Mouse (Mus musculus) olfactory bulb, adult 2 months (tissue): ENCODE measurements around the gene Gtf3a. TPM values are rescaled to one million over a fixed set of nuclear protein-coding genes. Genes with fewer than 3 reads are reported as not detected.

Experiments
- H3K27ac ChIP-seq: fragments of 200-500 bp; 2 replicates; pipeline ENCODE4 v1.5.1; 2012; ENCODE audit warnings: low read depth, low read length; ENCODE audit not compliant: insufficient read depth
- H3K4me1 ChIP-seq: fragments of 200-500 bp; 2 replicates; pipeline ENCODE4 v1.6.1; 2012; ENCODE audit warnings: low read length; ENCODE audit not compliant: control insufficient read depth, insufficient read depth
- H3K4me3 ChIP-seq: fragments of 200-500 bp; 2 replicates; pipeline ENCODE4 v1.5.1; 2012; ENCODE audit warnings: mild to moderate bottlenecking, low read depth, low read length, moderate library complexity; ENCODE audit not compliant: insufficient read depth
- CTCF ChIP-seq: fragments of 200-500 bp; IDR thresholded peaks from 2 replicates; pipeline ENCODE4 v1.5.1; 2012; ENCODE audit warnings: low read depth, mild to moderate bottlenecking, low read length, moderate library complexity; ENCODE audit not compliant: insufficient read depth
- POLR2A ChIP-seq: fragments of 200-500 bp; IDR thresholded peaks from 2 replicates; pipeline ENCODE4 v1.6.1; 2012; ENCODE audit warnings: mild to moderate bottlenecking, low read depth, low read length, moderate library complexity; ENCODE audit not compliant: insufficient read depth
- WGBS: fragments of 180-500 bp; shearing (Covaris S2); methylation state at CpG from one replicate; pipeline ENCODE4 v1.1.7; 2018; 5-methylcytosine and 5-hydroxymethylcytosine counted together
- polyA plus RNA-seq: library from polyadenylated mRNA; stranded (reverse); fragments of >200 nt; gene quantifications from 2 replicates; pipeline ENCODE4 v1.2.4, GENCODE M21; 2012; ENCODE audit warnings: low replicate concordance; ENCODE audit not compliant: missing spikeins, insufficient read depth, insufficient read length

Gene Gtf3a
- polyA plus RNA-seq, 1 experiment = not detected

- no peak for TF ChIP-seq CTCF
These were observed 23.5 kb downstream of the Gtf3a start for GRCm38 (mm10) chr5:146971776-146972561.

DNA sequence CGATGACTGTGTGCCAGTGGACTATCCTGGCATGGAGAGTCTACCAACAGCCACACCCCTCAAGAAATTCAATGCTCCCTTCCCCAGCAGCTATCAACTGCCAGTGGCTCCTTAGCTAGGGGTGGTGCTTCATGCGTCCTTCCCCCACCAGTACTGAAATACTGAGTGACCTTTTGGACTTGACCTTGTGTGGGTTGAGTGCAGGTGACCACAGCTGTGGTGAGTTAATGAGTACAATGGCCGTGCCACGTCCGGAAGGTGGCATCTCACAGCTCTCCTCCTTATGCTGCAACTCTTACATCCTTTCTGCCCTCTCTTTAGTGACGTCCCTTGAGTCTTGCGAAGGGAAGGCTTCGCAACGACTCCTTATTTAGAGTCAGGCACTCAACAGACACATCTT lies 24.9 kb downstream of the Gtf3a start:
- TF ChIP-seq CTCF (no peak), POLR2A (no peak)
- H3K4me1 ChIP-seq = peaks cover 32% of the 10 kb centered on the region
- no peak overlapping the region for H3K4me3 ChIP-seq
- peak overlapping the region; percentile 92 for H3K27ac ChIP-seq
- 83% methylated on average over 9 of the region's 9 CpGs for WGBS

More at GRCm38 (mm10) chr5:146971776-146972561, 23.5 kb downstream of the Gtf3a start:
- H3K4me1 ChIP-seq = peaks cover 30% of the 10 kb centered on the region
- WGBS = 68% methylated on average over 10 of the region's 10 CpGs
- H3K4me3 ChIP-seq = no peak overlapping the region
- H3K27ac ChIP-seq = no peak overlapping the region

DNA sequence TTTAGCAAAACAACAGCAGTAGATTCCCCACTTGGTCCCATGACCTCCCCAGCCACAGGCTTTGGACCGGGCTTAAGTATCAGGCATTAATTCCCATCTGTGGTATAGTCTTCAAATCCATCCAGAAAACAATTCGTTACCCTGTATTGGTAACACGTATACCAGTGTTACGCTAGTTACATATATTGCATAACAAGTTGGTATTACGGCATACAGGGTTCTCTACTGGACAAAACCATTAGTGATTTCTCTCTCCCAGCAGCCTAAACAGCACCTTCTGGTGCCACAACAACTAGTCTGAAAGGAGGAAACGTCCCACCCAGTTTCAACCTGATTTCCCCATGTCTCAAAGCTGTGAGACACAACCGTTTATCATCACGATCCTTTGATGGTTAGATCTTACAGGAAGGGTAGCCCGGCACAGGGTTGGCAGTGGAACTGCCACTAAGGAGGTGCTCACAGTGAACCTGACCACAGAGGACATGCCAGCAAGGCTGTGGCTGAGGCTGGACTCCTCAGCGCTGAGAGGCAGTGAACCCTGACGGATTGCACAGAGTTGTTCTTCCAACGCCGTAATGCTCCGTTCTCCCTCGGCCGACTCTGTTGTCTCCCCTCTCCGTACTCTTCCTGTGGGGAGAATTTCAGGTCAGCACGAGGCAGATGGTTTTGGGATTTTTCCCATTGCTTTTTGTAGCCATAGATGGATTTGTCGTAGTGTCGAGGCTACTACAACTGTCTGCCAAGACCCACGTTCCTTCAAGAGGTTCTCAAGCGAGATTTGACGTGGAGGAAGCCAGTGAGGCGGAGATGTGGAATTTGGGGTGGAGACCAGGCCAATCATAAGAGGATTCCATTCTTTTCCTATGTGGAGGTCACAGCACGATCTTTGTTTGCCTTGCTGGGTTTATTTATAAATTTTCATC lies 25.7 kb downstream of the Gtf3a start:
- 40% methylated on average over 25 of the region's 25 CpGs for WGBS
- H3K27ac ChIP-seq = peak overlapping the region; percentile 92
- no peak overlapping the region for H3K4me3 ChIP-seq
- H3K4me1 ChIP-seq = peaks cover 28% of the 10 kb centered on the region
- TF ChIP-seq CTCF (no peak), POLR2A (no peak)

DNA sequence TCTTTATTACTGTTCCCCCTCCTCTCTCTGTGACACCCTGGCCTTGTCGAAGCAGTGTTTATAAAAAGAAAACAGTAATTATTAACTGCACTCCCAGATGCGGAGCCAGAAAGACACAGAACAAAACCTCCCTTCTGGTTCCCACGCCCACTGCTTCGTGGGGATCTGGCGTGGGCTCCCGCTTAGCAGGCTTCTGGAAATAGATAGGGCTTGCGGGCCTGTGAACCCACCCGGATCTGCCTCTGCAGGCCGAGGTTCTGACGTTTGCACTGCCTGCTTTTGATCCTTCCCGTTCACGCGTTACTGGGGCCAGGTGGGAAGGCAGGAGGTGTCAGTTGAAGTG lies 26.3 kb downstream of the Gtf3a start:
- Histone ChIP-seq H3K27ac (peak overlapping the region; percentile 92), H3K4me1 (peaks cover 27% of the 10 kb centered on the region), H3K4me3 (no peak overlapping the region)
- TF ChIP-seq POLR2A = no peak
- TF ChIP-seq CTCF = no peak
- 16% methylated on average over 13 of the region's 13 CpGs for WGBS

- no peak for TF ChIP-seq POLR2A
- H3K27ac ChIP-seq = no peak overlapping the region
- H3K4me3 ChIP-seq = no peak overlapping the region
- WGBS = 95% methylated on average over 6 of the region's 6 CpGs
- peaks cover 13% of the 10 kb centered on the region for H3K4me1 ChIP-seq
These were observed 32.9 kb downstream of the Gtf3a start for GRCm38 (mm10) chr5:146981376-146981775.

DNA sequence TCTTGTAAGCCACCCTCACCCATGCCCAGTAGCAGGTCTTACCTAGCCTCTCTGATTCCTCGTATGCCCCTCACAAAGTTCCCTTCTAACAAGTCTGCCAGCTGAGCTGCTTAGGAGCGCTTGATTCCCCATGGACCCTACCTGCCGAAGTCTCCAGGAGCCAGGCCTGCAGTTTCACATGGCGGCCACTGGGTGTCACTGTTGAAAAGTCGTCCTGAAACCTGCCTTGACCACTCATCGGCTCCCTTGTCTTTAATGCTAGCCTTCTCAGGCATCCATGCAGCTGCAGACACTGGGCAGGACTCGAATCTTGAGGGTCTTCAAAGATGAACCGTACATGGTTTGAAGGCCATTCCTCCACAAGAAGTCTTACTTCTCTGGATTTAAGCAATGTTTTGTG lies 34.8 kb downstream of the Gtf3a start:
- Histone ChIP-seq H3K27ac (no peak overlapping the region), H3K4me1 (peaks cover 21% of the 10 kb centered on the region), H3K4me3 (no peak overlapping the region)
- no peak for TF ChIP-seq POLR2A
- peak; percentile 75; the same call in 1 of the 2 replicates for TF ChIP-seq CTCF
- WGBS = 7% methylated on average over 8 of the region's 8 CpGs

DNA sequence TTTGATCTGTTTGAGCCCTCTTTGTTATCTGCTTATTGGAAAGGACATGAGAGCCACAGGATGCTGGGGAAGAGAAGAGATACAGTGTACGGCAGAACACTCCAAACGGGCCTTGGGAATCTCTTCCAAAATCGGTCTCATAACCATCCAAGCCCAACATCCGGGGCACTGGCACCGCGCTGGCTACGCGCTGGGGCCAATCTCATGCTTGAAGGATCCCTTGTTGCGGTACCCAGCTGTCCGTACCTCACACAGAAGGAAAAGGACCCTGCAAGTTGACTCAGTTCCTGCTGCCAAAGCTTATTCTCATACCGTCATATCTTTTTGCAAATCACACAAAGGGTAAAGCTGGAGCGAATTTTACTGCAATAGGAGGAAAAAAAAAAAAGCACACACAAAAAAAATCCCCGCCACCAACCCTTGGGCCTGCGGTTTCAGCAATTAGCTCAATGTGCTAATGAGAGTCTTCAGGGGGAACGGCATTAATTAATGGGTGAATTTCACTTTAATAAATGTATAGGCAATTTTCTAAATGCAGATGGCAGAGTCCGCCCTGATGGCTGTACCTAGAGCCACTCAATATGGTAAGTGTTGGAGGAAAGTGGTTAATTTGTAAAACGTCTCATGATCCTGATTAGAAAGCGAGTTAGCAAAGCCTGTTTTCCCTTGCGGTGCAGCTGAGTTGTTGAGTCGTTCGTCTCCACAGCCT lies 37.4 kb downstream of the Gtf3a start:
- Histone ChIP-seq H3K4me1 (peaks cover 21% of the 10 kb centered on the region), H3K4me3 (no peak overlapping the region), H3K27ac (peak overlapping the region; percentile 23)
- TF ChIP-seq CTCF (no peak), POLR2A (no peak)
- WGBS = 29% methylated on average over 21 of the region's 21 CpGs

DNA sequence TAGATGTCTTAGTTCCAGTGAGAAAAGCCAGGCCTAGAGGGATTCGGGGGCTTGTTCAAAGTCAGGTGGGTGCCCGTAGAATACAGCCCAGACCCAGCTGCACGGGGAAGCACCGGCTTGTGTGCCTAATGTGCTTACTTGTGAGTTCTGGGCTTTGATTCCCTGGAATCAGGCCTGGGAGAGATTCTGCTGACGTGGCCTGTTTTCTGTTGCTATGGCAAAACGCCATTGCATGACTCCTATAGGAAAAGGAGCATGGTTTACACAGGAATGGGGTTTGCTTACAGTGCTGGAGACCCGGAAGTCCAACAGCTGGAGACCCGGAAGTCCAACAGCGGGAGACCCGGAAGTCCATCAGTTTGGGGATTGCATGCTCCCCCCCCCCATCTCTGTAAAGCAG lies 39.1 kb downstream of the Gtf3a start:
- peaks cover 21% of the 10 kb centered on the region for H3K4me1 ChIP-seq
- no peak overlapping the region for H3K4me3 ChIP-seq
- no peak overlapping the region for H3K27ac ChIP-seq
- TF ChIP-seq POLR2A (no peak), CTCF (no peak)
- 71% methylated on average over 10 of the region's 10 CpGs for WGBS

GRCm38 (mm10) chr5:146989051-146989450 lies 40.6 kb downstream of the Gtf3a start:
- 85% methylated on average over 5 of the region's 5 CpGs for WGBS
- no peak overlapping the region for H3K27ac ChIP-seq
- peaks cover 21% of the 10 kb centered on the region for H3K4me1 ChIP-seq
- no peak for TF ChIP-seq POLR2A
- no peak overlapping the region for H3K4me3 ChIP-seq
